Mouse (Mus musculus): ENCODE results near the gene Ttc7b. TPM values are rescaled to one million over a fixed set of nuclear protein-coding genes. Genes with fewer than 3 reads are reported as not detected.

Gene Ttc7b
- polyA plus RNA-seq, 1 experiment from 2014 or later: 3.5 TPM

GRCm38 (mm10) chr12:100408714-100409113 lies 111.9 kb downstream of the Ttc7b start:
- H3K4me1 ChIP-seq (ENCODE audit: control insufficient read depth, insufficient read depth, low read length): peaks cover 25% of the 10 kb centered on the region
- WGBS: 86% methylated on average over 11 of the region's 11 CpGs
- no peak overlapping the region for H3K27ac ChIP-seq (ENCODE audit: low read length)
- H3K9me3 ChIP-seq (replicated peaks; ENCODE audit: control insufficient read depth, low read length): no peaks in the 10 kb centered on the region
- no peaks in the 10 kb centered on the region for H3K27me3 ChIP-seq (ENCODE audit: control insufficient read depth, insufficient read depth, low read length)
- no peaks in the 10 kb centered on the region for H3K36me3 ChIP-seq (ENCODE audit: control insufficient read depth, insufficient read depth, low read length)
- no peak overlapping the region for H3K9ac ChIP-seq (ENCODE audit: low read length)
- H3K4me2 ChIP-seq (ENCODE audit: low read depth, low read length): no peak overlapping the region
- ATAC-seq (ENCODE audit: insufficient read depth, low FRiP score): no peak
- H3K4me3 ChIP-seq (replicated peaks; ENCODE audit: low read length): no peak overlapping the region

- H3K27ac ChIP-seq (ENCODE audit: low read length): 0 out of 2 replicates have a peak overlapping the region, but pooled peaks have one; percentile 34
- no peaks in the 10 kb centered on the region for H3K27me3 ChIP-seq (ENCODE audit: control insufficient read depth, insufficient read depth, low read length)
- H3K9me3 ChIP-seq (replicated peaks; ENCODE audit: control insufficient read depth, low read length): no peaks in the 10 kb centered on the region
- H3K9ac ChIP-seq (ENCODE audit: low read length): 0 out of 2 replicates have a peak overlapping the region, but pooled peaks have one; percentile 3
- no peak overlapping the region for H3K4me2 ChIP-seq (ENCODE audit: low read depth, low read length)
- no peak overlapping the region for H3K4me3 ChIP-seq (replicated peaks; ENCODE audit: low read length)
- no peaks in the 10 kb centered on the region for H3K36me3 ChIP-seq (ENCODE audit: control insufficient read depth, insufficient read depth, low read length)
- ATAC-seq (ENCODE audit: insufficient read depth, low FRiP score): no peak
- 72% methylated on average over 8 of the region's 8 CpGs for WGBS
- peaks cover 25% of the 10 kb centered on the region for H3K4me1 ChIP-seq (ENCODE audit: control insufficient read depth, insufficient read depth, low read length)
Observed at GRCm38 (mm10) chr12:100408143-100408542, 112.5 kb downstream of the Ttc7b start.

GRCm38 (mm10) chr12:100407371-100407770 lies 113.3 kb downstream of the Ttc7b start:
- Histone ChIP-seq H3K4me3 (replicated peaks; ENCODE audit: low read length) (no peak overlapping the region), H3K9me3 (replicated peaks; ENCODE audit: control insufficient read depth, low read length) (no peaks in the 10 kb centered on the region), H3K4me2 (ENCODE audit: low read depth, low read length) (no peak overlapping the region), H3K9ac (ENCODE audit: low read length) (no peak overlapping the region), H3K27ac (ENCODE audit: low read length) (peak overlapping the region; percentile 25; the same call in 1 of the 2 replicates), H3K36me3 (ENCODE audit: control insufficient read depth, insufficient read depth, low read length) (no peaks in the 10 kb centered on the region), H3K4me1 (ENCODE audit: control insufficient read depth, insufficient read depth, low read length) (peaks cover 25% of the 10 kb centered on the region), H3K27me3 (ENCODE audit: control insufficient read depth, insufficient read depth, low read length) (no peaks in the 10 kb centered on the region)
- 21% methylated on average over 7 of the region's 7 CpGs for WGBS
- peak; percentile 79 for ATAC-seq (ENCODE audit: insufficient read depth, low FRiP score)

- peaks cover 25% of the 10 kb centered on the region for H3K4me1 ChIP-seq (ENCODE audit: control insufficient read depth, insufficient read depth, low read length)
- no peak overlapping the region for H3K27ac ChIP-seq (ENCODE audit: low read length)
- ATAC-seq (ENCODE audit: insufficient read depth, low FRiP score): no peak
- H3K9ac ChIP-seq (ENCODE audit: low read length): no peak overlapping the region
- no peaks in the 10 kb centered on the region for H3K27me3 ChIP-seq (ENCODE audit: control insufficient read depth, insufficient read depth, low read length)
- 76% methylated on average over 11 of the region's 11 CpGs for whole genome bisulfite sequencing
- no peaks in the 10 kb centered on the region for H3K9me3 ChIP-seq (replicated peaks; ENCODE audit: control insufficient read depth, low read length)
- no peak overlapping the region for H3K4me2 ChIP-seq (ENCODE audit: low read depth, low read length)
- H3K4me3 ChIP-seq (replicated peaks; ENCODE audit: low read length): no peak overlapping the region
- H3K36me3 ChIP-seq (ENCODE audit: control insufficient read depth, insufficient read depth, low read length): no peaks in the 10 kb centered on the region
Observed at GRCm38 (mm10) chr12:100406094-100406493, 114.5 kb downstream of the Ttc7b start.

GRCm38 (mm10) chr12:100405512-100406030 lies 115.1 kb downstream of the Ttc7b start:
- 87% methylated on average over 8 of the region's 8 CpGs for WGBS

GRCm38 (mm10) chr12:100404430-100404829 lies 116.2 kb downstream of the Ttc7b start:
- Histone ChIP-seq H3K27ac (ENCODE audit: low read length) (peak overlapping the region; percentile 73), H3K36me3 (ENCODE audit: control insufficient read depth, insufficient read depth, low read length) (no peaks in the 10 kb centered on the region), H3K4me3 (replicated peaks; ENCODE audit: low read length) (no peak overlapping the region), H3K27me3 (ENCODE audit: control insufficient read depth, insufficient read depth, low read length) (no peaks in the 10 kb centered on the region), H3K4me1 (ENCODE audit: control insufficient read depth, insufficient read depth, low read length) (peaks cover 28% of the 10 kb centered on the region), H3K9me3 (replicated peaks; ENCODE audit: control insufficient read depth, low read length) (no peaks in the 10 kb centered on the region), H3K4me2 (ENCODE audit: low read depth, low read length) (no peak overlapping the region), H3K9ac (ENCODE audit: low read length) (no peak overlapping the region)
- ATAC-seq (ENCODE audit: insufficient read depth, low FRiP score): peak; percentile 59; the same call in 1 of the 2 replicates
- 44% methylated on average over 3 of the region's 3 CpGs for WGBS

More at GRCm38 (mm10) chr12:100405512-100406030, 115.1 kb downstream of the Ttc7b start:
- H3K4me3 ChIP-seq (replicated peaks; ENCODE audit: low read length): no peak overlapping the region
- H3K27me3 ChIP-seq (ENCODE audit: control insufficient read depth, insufficient read depth, low read length): no peaks in the 10 kb centered on the region
- ATAC-seq (ENCODE audit: insufficient read depth, low FRiP score): no peak
- no peak overlapping the region for H3K4me2 ChIP-seq (ENCODE audit: low read depth, low read length)
- no peak overlapping the region for H3K27ac ChIP-seq (ENCODE audit: low read length)
- no peaks in the 10 kb centered on the region for H3K36me3 ChIP-seq (ENCODE audit: control insufficient read depth, insufficient read depth, low read length)
- no peak overlapping the region for H3K9ac ChIP-seq (ENCODE audit: low read length)
- no peaks in the 10 kb centered on the region for H3K9me3 ChIP-seq (replicated peaks; ENCODE audit: control insufficient read depth, low read length)
- H3K4me1 ChIP-seq (ENCODE audit: control insufficient read depth, insufficient read depth, low read length): peaks cover 25% of the 10 kb centered on the region

- 83% methylated on average over 4 of the region's 4 CpGs for WGBS
- ATAC-seq (ENCODE audit: insufficient read depth, low FRiP score): no peak
- H3K9ac ChIP-seq (ENCODE audit: low read length): no peak overlapping the region
- no peaks in the 10 kb centered on the region for H3K36me3 ChIP-seq (ENCODE audit: control insufficient read depth, insufficient read depth, low read length)
- H3K4me1 ChIP-seq (ENCODE audit: control insufficient read depth, insufficient read depth, low read length): peaks cover 32% of the 10 kb centered on the region
- H3K4me3 ChIP-seq (replicated peaks; ENCODE audit: low read length): no peak overlapping the region
- no peak overlapping the region for H3K27ac ChIP-seq (ENCODE audit: low read length)
- no peak overlapping the region for H3K4me2 ChIP-seq (ENCODE audit: low read depth, low read length)
- no peaks in the 10 kb centered on the region for H3K27me3 ChIP-seq (ENCODE audit: control insufficient read depth, insufficient read depth, low read length)
- no peaks in the 10 kb centered on the region for H3K9me3 ChIP-seq (replicated peaks; ENCODE audit: control insufficient read depth, low read length)
Observed at GRCm38 (mm10) chr12:100403005-100403324, 117.7 kb downstream of the Ttc7b start.

- Histone ChIP-seq H3K27me3 (ENCODE audit: control insufficient read depth, insufficient read depth, low read length) (no peaks in the 10 kb centered on the region), H3K9me3 (replicated peaks; ENCODE audit: control insufficient read depth, low read length) (no peaks in the 10 kb centered on the region), H3K4me1 (ENCODE audit: control insufficient read depth, insufficient read depth, low read length) (peaks cover 30% of the 10 kb centered on the region), H3K27ac (ENCODE audit: low read length) (no peak overlapping the region), H3K36me3 (ENCODE audit: control insufficient read depth, insufficient read depth, low read length) (no peaks in the 10 kb centered on the region), H3K4me2 (ENCODE audit: low read depth, low read length) (no peak overlapping the region), H3K4me3 (replicated peaks; ENCODE audit: low read length) (no peak overlapping the region), H3K9ac (ENCODE audit: low read length) (no peak overlapping the region)
- WGBS: 76% methylated on average over 10 of the region's 10 CpGs
- ATAC-seq (ENCODE audit: insufficient read depth, low FRiP score): no peak
Observed at GRCm38 (mm10) chr12:100402296-100403004, 118.2 kb downstream of the Ttc7b start.

- H3K36me3 ChIP-seq (ENCODE audit: control insufficient read depth, insufficient read depth, low read length): no peaks in the 10 kb centered on the region
- H3K4me3 ChIP-seq (replicated peaks; ENCODE audit: low read length): no peak overlapping the region
- H3K27me3 ChIP-seq (ENCODE audit: control insufficient read depth, insufficient read depth, low read length): no peaks in the 10 kb centered on the region
- ATAC-seq (ENCODE audit: insufficient read depth, low FRiP score): no peak
- no peak overlapping the region for H3K27ac ChIP-seq (ENCODE audit: low read length)
- WGBS: 94% methylated on average over 3 of the region's 3 CpGs
- no peak overlapping the region for H3K4me2 ChIP-seq (ENCODE audit: low read depth, low read length)
- H3K9ac ChIP-seq (ENCODE audit: low read length): no peak overlapping the region
- peaks cover 19% of the 10 kb centered on the region for H3K4me1 ChIP-seq (ENCODE audit: control insufficient read depth, insufficient read depth, low read length)
- no peaks in the 10 kb centered on the region for H3K9me3 ChIP-seq (replicated peaks; ENCODE audit: control insufficient read depth, low read length)
Observed at GRCm38 (mm10) chr12:100400119-100400518, 120.5 kb downstream of the Ttc7b start.
